Mouse (Mus musculus) G1E (cell line): ENCODE measurements around the gene BC048671. TPM values are rescaled to one million over a fixed set of nuclear protein-coding genes. Genes with fewer than 3 reads are reported as not detected.

ENCODE experiments used
- ATAC-seq: 2 replicates; pipeline ENCODE4 v1.8.0; 2016; ENCODE audit warnings: mild to moderate bottlenecking; ENCODE audit not compliant: insufficient number of reproducible peaks, poor library complexity, low FRiP score, severe bottlenecking; ENCODE audit errors: extremely low read depth
- DNase-seq: peaks from one replicate; pipeline ENCODE4 v3.0.0; 2012; ENCODE audit warnings: low spot score
- H3K27me3 ChIP-seq: 2 replicates; pipeline ENCODE4 v1.6.1; 2012; ENCODE audit warnings: mild to moderate bottlenecking, low read length, inconsistent platforms; ENCODE audit not compliant: insufficient read depth
- H3K36me3 ChIP-seq: replicated peaks from 2 replicates; pipeline ENCODE3; 2012; ENCODE audit warnings: mild to moderate bottlenecking, inconsistent platforms
- H3K4me1 ChIP-seq: 2 replicates; pipeline ENCODE4 v1.6.1; 2012; ENCODE audit warnings: low read depth, low read length, inconsistent platforms, mixed read lengths; ENCODE audit not compliant: insufficient read depth
- H3K4me3 ChIP-seq: 2 replicates; pipeline ENCODE4 v1.5.1; 2012; ENCODE audit warnings: low read depth, mild to moderate bottlenecking, inconsistent platforms, low read length, moderate library complexity, mixed read lengths
- H3K9me3 ChIP-seq: replicated peaks from 2 replicates; pipeline ENCODE4 v1.6.1; 2012; ENCODE audit warnings: inconsistent platforms
- CTCF ChIP-seq: IDR thresholded peaks from 2 replicates; pipeline ENCODE4 v1.5.1; 2012; ENCODE audit warnings: low read depth, low read length, inconsistent platforms, mixed read lengths
- GATA1 ChIP-seq: IDR thresholded peaks from 2 replicates; pipeline ENCODE4 v1.6.1; 2012; ENCODE audit warnings: borderline replicate concordance, low read length, inconsistent platforms, mixed read lengths
- GATA2 ChIP-seq: IDR thresholded peaks from 2 replicates; pipeline ENCODE4 v1.6.1; 2012; ENCODE audit warnings: low read depth, low read length, inconsistent platforms, borderline replicate concordance
- POLR2AphosphoS5 ChIP-seq: IDR thresholded peaks from 2 replicates; pipeline ENCODE4 v1.6.1; 2012; ENCODE audit warnings: low read depth, low read length, inconsistent platforms; ENCODE audit not compliant: insufficient replicate concordance
- TAL1 ChIP-seq: conservative IDR thresholded peaks from 2 replicates; pipeline ENCODE4 v1.6.1; 2012; ENCODE audit warnings: low read depth, low read length, inconsistent platforms, mixed read lengths
- polyA plus RNA-seq: library from polyadenylated mRNA; stranded (reverse); fragments of >175 nt; gene quantifications from 2 replicates; pipeline ENCODE4 v1.2.3, GENCODE M21; 2012
- total RNA-seq, 2 experiments: library from RNA; stranded (forward) in 1 of 2; stranded (reverse) in 1 of 2; fragments of 200-1000 nt in 1 of 2; fragments of >200 nt in 1 of 2; fragmentation: Nextera tagmentation in 1 of 2; gene quantifications; 2 replicates each; pipeline ENCODE4 v1.2.3; 2014 to 2017

Gene BC048671
- total RNA-seq (2014; fragmentation: Nextera tagmentation), result not detected in 2 replicates
- total RNA-seq (2017), result not detected in 2 replicates
- not detected in 2 replicates for polyA plus RNA-seq

DNA sequence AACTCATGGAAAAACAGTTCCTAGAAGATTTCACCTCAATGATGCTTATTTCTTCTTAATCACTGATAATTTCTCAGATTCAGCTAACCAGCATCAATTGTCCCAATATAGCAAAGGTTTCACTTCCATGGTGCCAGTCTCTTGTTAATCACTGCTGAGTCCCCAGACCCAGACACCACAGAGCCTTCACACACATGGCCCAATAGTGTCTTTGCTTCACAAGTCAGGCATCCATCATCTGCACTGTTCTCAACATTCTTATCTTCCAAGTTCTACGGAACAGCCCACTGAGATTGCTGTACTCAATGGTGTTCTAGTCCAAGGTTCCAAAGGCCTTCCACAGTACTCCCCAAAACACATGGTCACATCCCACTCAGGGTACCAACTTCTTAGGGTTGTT lies at the start of gene BC048671:
Gene BC048671 (plus strand): TSS at position 301 of the 400 bp plus-strand sequence.
- H3K4me1 ChIP-seq, result no peaks in the 10 kb centered on the region
- DNase-seq, result no peak
- no peak within 1 kb of the TSS for H3K4me3 ChIP-seq
- H3K36me3 ChIP-seq, result no peaks in the 10 kb centered on the region
- H3K27me3 ChIP-seq, result peaks cover 6% of the 10 kb centered on the region
- no peak for ATAC-seq
- H3K9me3 ChIP-seq, result no peaks in the 10 kb centered on the region
- TF ChIP-seq CTCF (no peak), POLR2AphosphoS5 (no peak)

DNA sequence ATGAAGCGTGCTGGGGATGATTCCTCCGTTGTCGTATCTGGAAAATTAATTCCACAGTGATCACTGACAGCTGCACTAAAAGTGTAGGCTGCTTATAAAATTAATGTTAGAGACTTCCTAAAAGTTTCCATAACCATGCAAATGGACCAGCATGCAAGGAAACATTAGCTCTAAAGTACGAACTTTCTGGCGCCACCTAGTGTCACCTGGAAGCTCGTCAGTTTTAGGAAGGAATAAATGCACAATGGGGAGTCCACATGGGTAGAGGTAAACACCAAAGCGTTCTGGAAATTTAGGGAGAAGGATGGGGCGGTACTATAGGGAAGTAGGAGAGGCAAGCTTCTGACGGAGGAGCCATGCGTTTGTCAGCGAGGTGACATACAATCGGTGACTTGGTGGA lies 12.8 kb upstream of the BC048671 start:
- Histone ChIP-seq H3K36me3 (no peaks in the 10 kb centered on the region), H3K4me1 (no peaks in the 10 kb centered on the region), H3K4me3 (no peak overlapping the region), H3K9me3 (no peaks in the 10 kb centered on the region), H3K27me3 (no peaks in the 10 kb centered on the region)
- ATAC-seq, result no peak
- no peak for DNase-seq
- TF ChIP-seq CTCF, result no peak
- no peak for TF ChIP-seq POLR2AphosphoS5
- TF ChIP-seq TAL1, result no peak

DNA sequence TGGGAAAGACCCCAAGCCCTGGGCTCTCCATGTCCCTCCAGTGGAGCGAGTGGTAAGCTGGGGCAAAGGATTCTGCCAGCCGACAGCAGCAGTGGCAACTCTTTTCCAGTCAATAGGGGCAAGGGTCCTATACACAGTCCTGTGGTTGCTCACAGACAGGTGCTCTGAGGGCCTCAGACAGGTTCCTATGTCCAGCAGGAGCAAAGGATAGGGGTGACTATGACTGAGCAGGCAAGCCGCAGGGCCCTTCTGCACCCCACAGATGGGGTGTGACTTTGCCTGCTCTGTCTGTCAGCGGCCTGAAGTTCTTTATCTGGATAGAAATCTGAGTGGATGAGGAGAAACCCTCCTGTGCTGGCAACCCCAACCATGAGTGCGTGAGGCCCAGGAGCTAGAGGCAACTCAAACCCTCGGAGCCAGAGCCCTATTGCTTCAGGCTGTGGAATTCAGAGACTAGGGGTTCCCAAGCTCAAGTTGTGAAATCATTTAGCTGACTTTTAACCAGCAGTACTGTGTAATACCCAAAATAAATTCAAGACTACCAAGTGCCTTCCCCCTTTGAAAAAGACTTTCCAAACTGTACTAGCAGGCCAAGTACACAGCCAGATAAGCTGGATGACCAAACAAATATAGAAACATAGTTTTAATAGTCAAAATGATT lies 5.4 kb downstream of the BC048671 start:
- TF ChIP-seq GATA2 (no peak), POLR2AphosphoS5 (no peak), CTCF (no peak), TAL1 (no peak), GATA1 (no peak)
- Histone ChIP-seq H3K9me3 (no peaks in the 10 kb centered on the region), H3K4me3 (no peak overlapping the region), H3K4me1 (no peaks in the 10 kb centered on the region; the same call in 1 of the 2 replicates), H3K36me3 (no peaks in the 10 kb centered on the region), H3K27me3 (peaks cover 3% of the 10 kb centered on the region; the same call in 1 of the 2 replicates)
- DNase-seq (no peak), ATAC-seq (no peak)

DNA sequence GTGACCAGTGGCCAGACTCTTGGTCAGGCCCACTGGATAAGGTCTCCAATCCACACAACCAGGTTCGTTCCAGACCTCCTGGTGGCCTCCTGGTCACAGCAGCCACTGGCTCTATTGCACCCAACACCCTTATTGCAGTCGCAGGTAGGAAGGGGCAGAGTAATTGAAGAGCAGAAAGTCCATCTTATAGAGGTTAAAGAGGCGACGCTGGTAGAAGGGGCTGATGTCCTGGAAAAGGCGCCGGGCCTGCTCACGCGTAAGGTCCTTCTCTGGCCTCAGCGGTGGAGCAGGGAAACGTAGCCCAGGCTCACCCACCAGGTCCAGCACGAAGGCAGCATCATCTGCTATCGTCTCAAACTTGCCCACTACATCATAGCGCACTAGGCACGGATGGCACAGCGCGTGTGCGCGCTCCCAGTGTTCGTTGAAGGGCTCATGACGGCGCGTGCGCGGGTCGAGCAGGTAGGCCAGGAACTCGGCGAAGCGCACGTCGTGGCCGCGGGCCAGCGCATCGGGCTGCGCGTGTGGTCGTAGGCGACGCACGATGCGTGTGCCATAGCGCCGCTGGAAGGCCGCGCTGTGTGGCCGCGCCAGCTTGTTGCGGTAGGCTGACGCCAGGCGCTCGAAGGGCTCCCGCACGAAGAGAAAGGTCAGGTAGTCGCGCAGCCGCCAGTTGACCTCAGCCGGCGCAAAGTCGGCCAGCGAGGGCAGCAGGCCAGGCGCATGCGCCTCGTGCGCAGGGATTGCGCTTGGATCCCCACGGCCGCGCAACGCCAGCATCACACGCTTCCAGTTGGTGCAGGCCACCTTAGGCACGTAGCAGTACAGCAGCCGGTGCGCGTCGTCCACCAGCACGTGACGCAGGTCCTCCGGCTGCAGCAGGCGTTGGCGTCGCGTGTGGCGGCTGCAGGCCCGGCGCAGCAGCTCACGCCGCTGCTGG lies 8.1 kb downstream of the BC048671 start:
- Histone ChIP-seq H3K36me3 (no peaks in the 10 kb centered on the region), H3K27me3 (peaks cover 3% of the 10 kb centered on the region; the same call in 1 of the 2 replicates), H3K4me3 (peak overlapping the region; percentile 30), H3K9me3 (no peaks in the 10 kb centered on the region), H3K4me1 (no peaks in the 10 kb centered on the region; the same call in 1 of the 2 replicates)
- TF ChIP-seq TAL1 (no peak), POLR2AphosphoS5 (no peak), GATA1 (no peak), GATA2 (no peak), CTCF (no peak)
- ATAC-seq (no peak), DNase-seq (no peak)

- no peak for ATAC-seq
- Histone ChIP-seq H3K36me3 (no peaks in the 10 kb centered on the region), H3K4me1 (no peaks in the 10 kb centered on the region), H3K9me3 (no peaks in the 10 kb centered on the region), H3K27me3 (peaks cover 4% of the 10 kb centered on the region; the same call in 1 of the 2 replicates), H3K4me3 (no peak overlapping the region)
- DNase-seq, result no peak
- TF ChIP-seq TAL1, result no peak
- no peak for TF ChIP-seq GATA1
- no peak for TF ChIP-seq GATA2
- no peak for TF ChIP-seq CTCF
- no peak for TF ChIP-seq POLR2AphosphoS5
Observed at GRCm38 (mm10) chr6:90315961-90316360, 14.9 kb downstream of the BC048671 start.

DNA sequence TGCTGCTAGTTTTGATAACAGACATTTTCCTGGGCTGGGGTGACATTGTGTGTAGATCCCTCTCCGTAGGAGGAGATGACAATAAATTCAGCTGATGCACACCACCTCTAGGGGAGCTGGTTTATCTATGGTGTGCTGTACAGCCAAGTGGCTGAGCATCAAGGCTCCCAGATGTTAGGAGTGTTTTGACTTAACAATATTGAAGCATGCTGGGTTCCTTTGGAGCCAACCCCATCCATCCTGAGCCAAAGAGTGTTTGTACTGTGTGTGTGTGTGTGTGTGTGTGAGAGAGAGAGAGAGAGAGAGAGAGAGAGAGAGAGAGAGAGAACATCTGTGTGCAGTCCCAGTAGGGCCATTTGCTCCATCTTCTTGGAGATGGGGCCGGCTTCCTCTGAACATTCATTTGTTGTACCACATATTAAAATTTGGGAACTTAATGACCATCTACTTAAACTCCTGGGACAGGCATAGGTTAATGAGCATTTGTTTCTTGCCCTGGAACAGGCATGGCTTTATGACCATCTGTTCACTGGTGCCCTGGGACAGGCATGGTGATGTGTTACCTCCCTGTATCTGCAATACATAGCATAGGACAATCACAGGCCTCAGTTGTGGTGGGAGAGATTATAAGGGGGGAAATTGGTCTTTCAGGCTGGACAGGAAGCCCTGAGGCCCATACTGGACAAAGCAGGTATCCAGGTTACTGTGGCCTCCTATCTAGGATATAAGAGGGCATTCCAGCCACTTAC lies 16.7 kb downstream of the BC048671 start:
- Histone ChIP-seq H3K27me3 (peaks cover 4% of the 10 kb centered on the region; the same call in 1 of the 2 replicates), H3K36me3 (no peaks in the 10 kb centered on the region), H3K4me3 (no peak overlapping the region), H3K9me3 (no peaks in the 10 kb centered on the region), H3K4me1 (peaks cover 2% of the 10 kb centered on the region; the same call in 1 of the 2 replicates)
- no peak for ATAC-seq
- TF ChIP-seq GATA2 (no peak), CTCF (no peak), POLR2AphosphoS5 (no peak), TAL1 (no peak), GATA1 (no peak)
- no peak for DNase-seq
